Mouse (Mus musculus) heart, embryonic 16.5 days (tissue): ENCODE results near the gene Camk1. TPM values are rescaled to one million over a fixed set of nuclear protein-coding genes. Genes with fewer than 3 reads are reported as not detected.
A peak's percentile ranks its signal among the peaks of the same experiment; 100 is the strongest.

Experiments used
- ATAC-seq: fragments of 200-750 bp; cut with Nextera tagmentation; replicated peaks from 2 replicates; pipeline ENCODE4 v1.8.0; 2017; ENCODE audit warnings: moderate number of reproducible peaks; ENCODE audit not compliant: insufficient read depth, low FRiP score; ENCODE audit errors: extremely low read depth
- H3K27ac ChIP-seq: fragments of 300-500 bp; sonication (generic); 2 replicates; pipeline ENCODE4 v1.5.1; 2014; ENCODE audit warnings: mild to moderate bottlenecking, low read length, control low read depth, moderate library complexity
- H3K27me3 ChIP-seq: fragments of 300-500 bp; sonication (generic); 2 replicates; pipeline ENCODE4 v1.6.1; 2014; ENCODE audit warnings: low read length, mixed read lengths; ENCODE audit not compliant: control insufficient read depth, insufficient read depth
- H3K36me3 ChIP-seq: fragments of 300-500 bp; sonication (generic); 2 replicates; pipeline ENCODE4 v1.6.1; 2014; ENCODE audit not compliant: control insufficient read depth, insufficient read depth
- H3K4me1 ChIP-seq: fragments of 300-500 bp; sonication (generic); 2 replicates; pipeline ENCODE4 v1.6.1; 2014; ENCODE audit warnings: low read length, mixed read lengths; ENCODE audit not compliant: control insufficient read depth, insufficient read depth
- H3K4me2 ChIP-seq: fragments of 300-500 bp; sonication (generic); 2 replicates; pipeline ENCODE4 v1.6.1; 2014; ENCODE audit warnings: low read depth, mild to moderate bottlenecking, control low read depth, low read length
- H3K4me3 ChIP-seq: fragments of 300-500 bp; sonication (generic); 2 replicates; pipeline ENCODE4 v1.5.1; 2014; ENCODE audit warnings: mild to moderate bottlenecking, control low read depth, low read length
- H3K9ac ChIP-seq: fragments of 300-500 bp; sonication (generic); 2 replicates; pipeline ENCODE4 v1.6.1; 2014; ENCODE audit warnings: low read length, control low read depth
- H3K9me3 ChIP-seq: fragments of 300-500 bp; sonication (generic); replicated peaks from 2 replicates; pipeline ENCODE4 v1.6.1; 2016; ENCODE audit warnings: low read length; ENCODE audit not compliant: control insufficient read depth
- WGBS: fragments of 180-500 bp; shearing (Covaris S2); extraction: QIAGEN DNeasy Blood & Tissue Kit; methylation state at CpG from one replicate; pipeline ENCODE4 v1.1.7; 2014; 5-methylcytosine and 5-hydroxymethylcytosine counted together
- polyA plus RNA-seq: library from polyadenylated mRNA; unstranded; fragments of >200 nt; fragmentation: Nextera tagmentation; extraction: Ambion mirVana; gene quantifications from 2 replicates; pipeline ENCODE4 v1.2.1, GENCODE M21; 2015

Camk1 gene
- polyA plus RNA-seq, 1 experiment from 2014 or later: 117 TPM

DNA sequence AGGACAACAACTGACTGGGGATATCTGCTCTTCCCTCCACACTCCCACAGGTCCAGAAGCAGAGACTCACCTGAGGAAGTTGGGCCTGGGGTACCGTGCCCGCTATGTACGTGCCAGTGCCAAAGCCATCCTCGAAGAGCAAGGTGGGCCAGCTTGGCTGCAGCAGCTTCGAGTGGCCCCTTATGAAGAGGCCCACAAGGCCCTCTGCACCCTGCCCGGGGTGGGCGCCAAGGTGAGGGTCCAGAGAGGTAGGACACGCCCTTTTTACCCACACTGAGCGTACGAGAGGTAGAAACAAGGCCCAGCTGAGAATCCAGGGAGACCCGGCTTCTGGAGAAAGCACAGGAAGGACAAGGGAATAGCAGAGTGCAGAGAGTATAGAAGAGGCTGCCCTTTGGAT, 12.1 kb downstream of the Camk1 start:
- Histone ChIP-seq H3K27me3 (no peaks in the 10 kb centered on the region), H3K9me3 (no peaks in the 10 kb centered on the region), H3K4me3 (no peak overlapping the region), H3K9ac (no peak overlapping the region), H3K27ac (no peak overlapping the region), H3K4me1 (peaks cover 11% of the 10 kb centered on the region), H3K4me2 (no peak overlapping the region), H3K36me3 (peaks cover 28% of the 10 kb centered on the region)
- WGBS: 93% methylated on average over 11 of the region's 11 CpGs
- no peak for ATAC-seq

DNA sequence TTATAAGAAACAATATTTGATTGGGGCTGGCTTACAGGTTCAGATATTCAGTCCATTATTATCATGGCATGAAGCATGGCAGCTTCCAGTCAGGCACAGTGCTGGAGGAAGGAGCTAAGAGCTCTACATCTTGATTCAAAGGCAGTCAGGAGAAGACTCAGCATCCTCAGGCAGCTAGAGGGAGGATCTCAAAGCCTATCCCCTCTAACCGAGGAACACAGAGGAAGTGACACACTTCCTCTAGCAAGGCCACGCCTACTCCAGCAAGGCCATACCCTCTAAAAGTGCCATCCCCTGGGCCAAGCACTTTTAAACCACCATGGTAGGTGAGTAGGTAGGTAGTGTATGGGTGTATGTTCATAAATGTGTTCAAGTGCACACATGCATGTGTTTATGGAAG, 13.2 kb downstream of the Camk1 start:
- peaks cover 18% of the 10 kb centered on the region for H3K4me1 ChIP-seq
- no peak overlapping the region for H3K9ac ChIP-seq
- no peak overlapping the region for H3K4me2 ChIP-seq
- H3K27me3 ChIP-seq: no peaks in the 10 kb centered on the region
- no peaks in the 10 kb centered on the region for H3K9me3 ChIP-seq
- no peak overlapping the region for H3K27ac ChIP-seq
- 39% methylated on average over 2 of the region's 2 CpGs for WGBS
- ATAC-seq: no peak
- peaks cover 18% of the 10 kb centered on the region for H3K36me3 ChIP-seq
- H3K4me3 ChIP-seq: no peak overlapping the region

DNA sequence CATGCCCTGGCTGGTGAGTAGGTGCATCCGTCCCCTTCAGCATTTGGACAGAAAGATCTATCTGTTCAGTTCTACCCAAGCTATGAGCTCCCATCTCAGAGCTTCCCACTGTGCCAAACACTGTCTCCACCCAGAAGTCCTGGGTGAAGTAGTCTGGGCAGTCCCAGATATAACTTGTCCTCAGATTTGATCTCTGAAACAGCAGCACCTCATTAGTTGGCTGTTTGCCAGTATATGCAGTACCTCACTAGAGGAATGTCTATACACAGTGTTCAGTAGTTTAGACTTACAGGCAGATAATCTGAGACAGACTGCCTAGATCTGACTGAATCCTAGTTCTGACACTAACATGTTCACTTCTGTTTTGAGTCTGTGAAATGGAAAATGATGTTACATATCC, 14.4 kb downstream of the Camk1 start:
- Histone ChIP-seq H3K4me1 (peaks cover 21% of the 10 kb centered on the region), H3K9ac (no peak overlapping the region), H3K4me2 (no peak overlapping the region), H3K36me3 (peaks cover 11% of the 10 kb centered on the region), H3K27me3 (no peaks in the 10 kb centered on the region), H3K27ac (no peak overlapping the region), H3K4me3 (no peak overlapping the region), H3K9me3 (no peaks in the 10 kb centered on the region)
- 77% methylated on average over 1 of the region's 1 CpGs for WGBS
- no peak for ATAC-seq

DNA sequence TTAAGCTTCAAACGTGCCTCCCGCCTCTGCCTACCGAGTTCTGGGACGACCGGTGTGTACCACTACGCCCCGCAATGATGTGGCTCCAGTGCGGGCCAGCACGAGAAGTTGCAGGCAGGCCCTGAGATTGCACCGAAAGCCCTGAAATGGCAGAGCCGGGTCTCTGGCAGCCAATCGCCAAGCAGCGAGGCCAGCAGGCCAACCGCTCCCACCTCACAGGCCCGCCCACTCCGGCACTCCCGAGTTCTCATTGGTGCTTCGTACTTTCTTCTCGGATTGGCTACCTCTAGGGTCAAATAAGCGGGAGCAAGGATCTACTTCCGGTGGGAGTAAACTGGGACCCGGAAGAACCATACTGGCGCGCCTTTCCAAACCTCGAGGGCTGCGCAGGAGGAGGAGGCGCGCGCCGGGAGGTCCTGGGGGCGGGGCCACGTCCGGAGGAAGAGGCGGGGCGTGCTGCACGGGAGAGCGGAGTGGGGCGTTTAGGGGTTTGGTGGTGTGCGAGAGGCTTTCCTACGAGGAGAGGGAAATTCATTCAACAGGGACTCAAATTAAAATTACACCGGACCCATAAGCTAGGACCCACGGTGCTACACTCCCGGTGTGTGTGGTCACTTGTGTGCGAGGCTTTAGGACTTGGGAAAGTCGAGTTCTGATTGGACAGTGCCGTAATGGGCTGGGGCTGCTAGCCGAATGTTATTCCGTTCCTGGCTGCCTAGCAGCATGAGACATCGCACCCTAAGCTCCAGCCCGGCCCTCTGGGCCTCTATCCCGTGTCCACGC, 17.1 kb downstream of the Camk1 start, which contains the start of gene Ogg1:
Ogg1 (plus strand) TSS at position 440 of the 783 bp plus-strand sequence.
- no peaks in the 10 kb centered on the region for H3K9me3 ChIP-seq
- peak within 1 kb of the TSS; percentile 99 for H3K4me2 ChIP-seq
- H3K27me3 ChIP-seq: no peaks in the 10 kb centered on the region
- H3K9ac ChIP-seq: peak within 1 kb of the TSS; percentile 89
- WGBS: under 1% methylated on average over 52 of the region's 52 CpGs
- peaks cover 12% of the 10 kb centered on the region; the same call in 1 of the 2 replicates for H3K4me1 ChIP-seq
- H3K4me3 ChIP-seq: peak within 1 kb of the TSS; percentile 70
- H3K27ac ChIP-seq: peak within 1 kb of the TSS; percentile 95
- ATAC-seq: peak; percentile 98
- H3K36me3 ChIP-seq: peaks cover 28% of the 10 kb centered on the region

DNA sequence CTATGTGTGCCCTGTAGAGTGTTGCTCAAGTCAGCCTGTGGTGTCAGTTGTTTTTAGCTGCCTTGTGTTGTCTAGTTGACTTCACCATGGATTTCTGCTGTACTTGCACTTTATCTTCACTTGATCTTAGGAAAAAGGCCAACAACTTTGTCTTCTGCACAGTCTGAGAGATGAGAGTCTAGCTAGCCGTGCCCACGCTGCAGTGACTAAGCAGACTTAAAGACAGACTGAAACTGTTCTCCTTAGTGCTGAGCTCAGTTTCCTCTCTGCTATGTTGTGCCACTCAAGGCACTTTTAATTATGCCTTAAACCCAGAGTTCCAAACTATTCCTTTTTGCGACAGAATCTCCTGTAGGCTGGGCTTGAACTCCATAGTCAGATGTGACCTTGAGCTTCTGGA, 27.8 kb downstream of the Camk1 start:
- no peaks in the 10 kb centered on the region for H3K27me3 ChIP-seq
- no peak for ATAC-seq
- WGBS: 88% methylated on average over 3 of the region's 3 CpGs
- no peak overlapping the region for H3K4me2 ChIP-seq
- H3K9ac ChIP-seq: no peak overlapping the region
- peaks cover 64% of the 10 kb centered on the region for H3K36me3 ChIP-seq
- H3K4me1 ChIP-seq: peaks cover 6% of the 10 kb centered on the region
- H3K4me3 ChIP-seq: no peak overlapping the region
- H3K9me3 ChIP-seq: no peaks in the 10 kb centered on the region
- no peak overlapping the region for H3K27ac ChIP-seq

DNA sequence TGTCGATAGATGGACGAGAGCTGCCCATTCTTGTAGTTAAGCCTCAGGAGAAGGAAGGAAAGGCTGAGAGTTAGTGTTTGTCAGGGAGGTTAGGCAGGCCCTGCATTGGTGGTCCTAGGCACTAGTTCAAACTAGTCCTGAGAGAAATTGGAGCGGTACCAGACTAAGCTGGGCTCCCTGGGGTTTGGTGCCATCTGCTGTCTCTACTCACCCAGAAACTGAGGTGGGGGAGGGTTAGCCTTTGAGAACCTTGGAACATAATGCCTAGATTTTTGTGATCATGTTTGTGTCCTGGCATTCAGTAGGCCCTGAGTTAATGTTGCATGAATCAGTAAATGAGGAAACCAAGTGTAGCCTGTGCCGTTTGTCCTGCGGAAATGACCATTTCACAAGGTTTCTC, 35.6 kb downstream of the Camk1 start:
- H3K36me3 ChIP-seq: peaks cover 8% of the 10 kb centered on the region
- peak overlapping the region; percentile 94 for H3K4me2 ChIP-seq
- H3K9ac ChIP-seq: peak overlapping the region; percentile 98
- H3K27ac ChIP-seq: peak overlapping the region; percentile 99
- no peak for ATAC-seq
- peak overlapping the region; percentile 96 for H3K4me3 ChIP-seq
- H3K27me3 ChIP-seq: no peaks in the 10 kb centered on the region
- 29% methylated on average over 5 of the region's 5 CpGs for WGBS
- peaks cover 20% of the 10 kb centered on the region for H3K4me1 ChIP-seq
- H3K9me3 ChIP-seq: no peaks in the 10 kb centered on the region

DNA sequence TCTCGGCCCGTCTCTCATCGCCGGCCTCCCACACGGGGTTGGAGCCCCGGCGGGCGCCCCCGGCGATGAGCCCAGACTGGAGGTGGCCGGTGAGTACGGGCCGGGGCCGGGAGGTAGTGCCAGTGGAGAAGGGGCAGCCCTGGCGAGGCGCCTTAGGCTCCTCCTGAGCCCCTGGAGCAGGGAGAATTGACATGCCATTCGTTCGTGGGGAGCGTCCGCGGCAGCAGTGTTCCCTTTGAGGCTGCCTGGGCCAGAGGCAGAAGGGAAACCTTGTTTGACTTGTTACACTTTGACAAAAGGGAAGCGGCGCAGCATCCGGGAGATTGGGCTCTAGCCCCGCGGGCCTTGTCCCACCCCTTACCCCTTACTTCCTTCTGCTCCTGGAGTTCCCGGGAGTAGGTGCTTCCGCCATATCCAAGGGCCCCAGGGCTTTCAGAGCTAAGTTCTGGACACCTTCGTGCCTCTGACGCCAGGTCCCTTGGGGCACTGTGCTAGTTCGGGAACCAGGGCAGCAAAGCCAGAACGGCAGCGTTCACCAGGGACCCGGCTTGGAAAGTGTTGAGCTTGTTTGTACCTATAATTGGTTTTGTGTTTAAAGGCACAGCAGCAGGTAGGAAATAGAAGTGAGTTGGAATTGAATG, 36.2 kb downstream of the Camk1 start:
- ATAC-seq: no peak
- no peaks in the 10 kb centered on the region for H3K9me3 ChIP-seq
- WGBS: 0% methylated on average over 26 of the region's 34 CpGs
- H3K4me3 ChIP-seq: peak overlapping the region; percentile 96
- no peaks in the 10 kb centered on the region for H3K27me3 ChIP-seq
- H3K4me1 ChIP-seq: peaks cover 17% of the 10 kb centered on the region
- H3K4me2 ChIP-seq: peak overlapping the region; percentile 94
- H3K36me3 ChIP-seq: peaks cover 8% of the 10 kb centered on the region
- H3K27ac ChIP-seq: peak overlapping the region; percentile 99
- H3K9ac ChIP-seq: peak overlapping the region; percentile 98

DNA sequence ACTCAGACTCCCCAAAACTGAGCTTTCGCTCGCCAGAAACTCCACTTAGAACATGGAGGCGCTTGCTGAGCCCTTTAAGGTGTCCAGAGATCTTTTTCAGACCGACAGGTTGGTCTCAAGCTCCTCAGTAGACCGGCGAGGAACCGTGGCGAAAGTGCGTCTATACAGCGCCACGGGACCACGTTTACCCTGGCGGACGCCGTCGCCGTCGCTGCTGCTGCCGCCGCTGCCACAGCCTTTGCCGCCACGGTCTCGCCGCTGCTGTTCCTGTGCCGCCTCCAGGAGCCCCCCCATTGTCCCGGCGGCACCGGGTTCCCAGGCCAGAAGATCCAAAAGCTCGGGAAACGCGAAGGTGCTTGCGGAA, 36.8 kb downstream of the Camk1 start, which contains the start of gene Brpf1:
Brpf1 (plus strand) TSS at position 152 of the 364 bp plus-strand sequence.
- peak within 1 kb of the TSS; percentile 96 for H3K4me3 ChIP-seq
- peaks cover 8% of the 10 kb centered on the region for H3K36me3 ChIP-seq
- H3K9me3 ChIP-seq: no peaks in the 10 kb centered on the region
- H3K4me1 ChIP-seq: peaks cover 17% of the 10 kb centered on the region
- H3K27ac ChIP-seq: peak within 1 kb of the TSS; percentile 99
- no peaks in the 10 kb centered on the region for H3K27me3 ChIP-seq
- under 1% methylated on average over 32 of the region's 32 CpGs for WGBS
- peak within 1 kb of the TSS; percentile 98 for H3K9ac ChIP-seq
- peak within 1 kb of the TSS; percentile 94 for H3K4me2 ChIP-seq
- 0 out of 2 replicates have a peak, but pooled peaks have one; percentile 23 for ATAC-seq
